Mouse (Mus musculus) erythroblast, embryonic 14.5 days (primary cell): ENCODE results near the gene Bcl6b.

Experiments used
- GATA1 ChIP-seq: IDR thresholded peaks from 2 replicates; pipeline ENCODE4 v1.6.1; 2012; ENCODE audit warnings: low read length, inconsistent platforms, mixed read lengths
- TAL1 ChIP-seq: IDR thresholded peaks from 3 replicates; pipeline ENCODE4 v1.6.1; 2012; ENCODE audit warnings: low read length, inconsistent platforms, mixed read lengths

DNA sequence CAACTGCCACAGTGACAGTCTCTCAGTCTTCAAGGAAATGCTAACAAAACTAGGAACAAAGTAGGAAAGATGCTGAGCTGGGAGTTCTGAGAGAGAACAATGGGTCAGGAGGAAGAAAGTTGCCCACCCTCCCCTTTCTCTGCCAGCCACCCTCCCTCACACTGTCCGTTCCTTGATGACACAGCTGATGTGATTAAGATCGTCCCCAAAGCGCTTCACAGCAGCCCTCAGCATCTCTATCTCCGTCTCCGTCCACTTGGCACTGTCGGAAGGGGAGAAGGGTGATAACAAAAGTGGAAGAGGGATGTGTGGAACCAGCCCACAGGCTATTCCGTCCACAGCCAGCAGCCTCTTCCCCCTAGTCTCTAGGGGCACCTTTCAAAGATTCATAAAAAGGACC, 7.1 kb upstream of the Bcl6b start:
- TF ChIP-seq GATA1 (no peak), TAL1 (no peak)
